Mouse (Mus musculus) hindbrain, postnatal 0 days (tissue): ENCODE measurements around the gene Rab3a. TPM values are rescaled to one million over a fixed set of nuclear protein-coding genes. Genes with fewer than 3 reads are reported as not detected.
A peak's percentile ranks its signal among the peaks of the same experiment; 100 is the strongest.

Experiments
- ATAC-seq: fragments of 200-750 bp; cut with Nextera tagmentation; 2 replicates; pipeline ENCODE4 v1.8.0; 2017; ENCODE audit warnings: mild to moderate bottlenecking, moderate TSS enrichment, moderate library complexity
- DNase-seq: peaks from one replicate; pipeline ENCODE4 v3.0.0-alpha.2; 2015; ENCODE audit warnings: low spot score
- H3K27ac ChIP-seq: fragments of 300-500 bp; sonication (generic); 2 replicates; pipeline ENCODE4 v1.5.1; 2014; ENCODE audit warnings: mild to moderate bottlenecking
- H3K27me3 ChIP-seq: fragments of 300-500 bp; sonication (generic); 2 replicates; pipeline ENCODE4 v1.6.1; 2014; ENCODE audit warnings: low read length, mixed read lengths; ENCODE audit not compliant: insufficient read depth
- H3K36me3 ChIP-seq: fragments of 300-500 bp; sonication (generic); 2 replicates; pipeline ENCODE4 v1.6.1; 2014; ENCODE audit warnings: low read length, mixed read lengths; ENCODE audit not compliant: insufficient read depth
- H3K4me1 ChIP-seq: fragments of 300-500 bp; sonication (generic); 2 replicates; pipeline ENCODE4 v1.6.1; 2014; ENCODE audit warnings: antibody characterized with exemption, low read length, mixed read lengths; ENCODE audit not compliant: insufficient read depth
- H3K4me2 ChIP-seq: fragments of 300-500 bp; sonication (generic); 2 replicates; pipeline ENCODE4 v1.6.1; 2014; ENCODE audit warnings: low read depth, mild to moderate bottlenecking, low read length, moderate library complexity, mixed read lengths
- H3K4me3 ChIP-seq: fragments of 300-500 bp; sonication (generic); 2 replicates; pipeline ENCODE4 v1.5.1; 2014; ENCODE audit warnings: low read length
- H3K9ac ChIP-seq: fragments of 300-500 bp; sonication (generic); replicated peaks from 2 replicates; pipeline ENCODE4 v1.6.1; 2014; ENCODE audit warnings: mild to moderate bottlenecking, low read length, moderate library complexity, mixed read lengths
- H3K9me3 ChIP-seq: fragments of 300-500 bp; sonication (generic); 2 replicates; pipeline ENCODE4 v1.6.1; 2016; ENCODE audit warnings: low read length, mixed read lengths
- CTCF ChIP-seq: IDR thresholded peaks from 2 replicates; pipeline ENCODE4 v1.5.1; 2016; ENCODE audit warnings: antibody characterized with exemption, control low read depth, low read depth
- WGBS: fragments of 180-500 bp; shearing (Covaris S2); extraction: QIAGEN DNeasy Blood & Tissue Kit; methylation state at CpG from one replicate; pipeline ENCODE4 v1.1.7; 2014; 5-methylcytosine and 5-hydroxymethylcytosine counted together
- polyA plus RNA-seq: library from polyadenylated mRNA; unstranded; fragments of >200 nt; fragmentation: Nextera tagmentation; extraction: Ambion mirVana; gene quantifications from 2 replicates; pipeline ENCODE4 v1.2.1, GENCODE M21; 2015
- total RNA-seq: library from RNA; depleted of rRNA; stranded (reverse); fragments of >200 nt; gene quantifications from 2 replicates; pipeline ENCODE4 v1.2.3, GENCODE M21; 2014

Gene Rab3a
- total and polyA plus RNA-seq, 2 experiments from 2014 or later, result 693 to 724 TPM

GRCm38 (mm10) chr8:70724216-70724615 is 30.3 kb upstream of the Rab3a start:
- no peak overlapping the region for H3K4me2 ChIP-seq
- H3K36me3 ChIP-seq, result no peaks in the 10 kb centered on the region
- no peak for TF ChIP-seq CTCF
- no peaks in the 10 kb centered on the region for H3K9me3 ChIP-seq
- no peak overlapping the region for H3K9ac ChIP-seq
- 77% methylated on average over 12 of the region's 12 CpGs for WGBS
- no peak for DNase-seq
- no peak overlapping the region for H3K27ac ChIP-seq
- no peak overlapping the region for H3K4me3 ChIP-seq
- no peaks in the 10 kb centered on the region for H3K4me1 ChIP-seq
- H3K27me3 ChIP-seq, result no peaks in the 10 kb centered on the region; the same call in 1 of the 2 replicates
- ATAC-seq, result no peak

- no peak for DNase-seq
- no peak for ATAC-seq
- WGBS, result 30% methylated on average over 14 of the region's 14 CpGs
Observed at GRCm38 (mm10) chr8:70725792-70726447, 28.6 kb upstream of the Rab3a start.

GRCm38 (mm10) chr8:70726721-70727120 is 27.8 kb upstream of the Rab3a start:
- 38% methylated on average over 11 of the region's 11 CpGs for WGBS
- TF ChIP-seq CTCF, result no peak
- DNase-seq (no peak), ATAC-seq (no peak)
- Histone ChIP-seq H3K4me1 (no peaks in the 10 kb centered on the region), H3K4me3 (no peak overlapping the region), H3K9ac (no peak overlapping the region), H3K36me3 (no peaks in the 10 kb centered on the region), H3K27me3 (peaks cover 12% of the 10 kb centered on the region), H3K27ac (no peak overlapping the region), H3K4me2 (no peak overlapping the region), H3K9me3 (no peaks in the 10 kb centered on the region)

More at GRCm38 (mm10) chr8:70725792-70726447, 28.6 kb upstream of the Rab3a start:
- H3K4me3 ChIP-seq, result no peak overlapping the region
- H3K27me3 ChIP-seq, result peaks cover 8% of the 10 kb centered on the region
- no peaks in the 10 kb centered on the region for H3K9me3 ChIP-seq
- H3K9ac ChIP-seq, result no peak overlapping the region
- no peak for TF ChIP-seq CTCF
- no peak overlapping the region for H3K27ac ChIP-seq
- H3K4me2 ChIP-seq, result no peak overlapping the region
- H3K4me1 ChIP-seq, result no peaks in the 10 kb centered on the region
- no peaks in the 10 kb centered on the region for H3K36me3 ChIP-seq

GRCm38 (mm10) chr8:70729808-70730475 is 24.5 kb upstream of the Rab3a start:
- Histone ChIP-seq H3K9ac (no peak overlapping the region), H3K9me3 (no peaks in the 10 kb centered on the region), H3K4me2 (peak overlapping the region; percentile 35), H3K4me3 (peak overlapping the region; percentile 12; the same call in 1 of the 2 replicates), H3K27ac (no peak overlapping the region), H3K4me1 (no peaks in the 10 kb centered on the region), H3K36me3 (no peaks in the 10 kb centered on the region), H3K27me3 (peaks cover 12% of the 10 kb centered on the region)
- no peak for DNase-seq
- 4% methylated on average over 34 of the region's 34 CpGs for WGBS
- ATAC-seq, result peak; percentile 54; the same call in 1 of the 2 replicates
- TF ChIP-seq CTCF, result peak; percentile 47

GRCm38 (mm10) chr8:70730956-70731355 is 23.5 kb upstream of the Rab3a start:
- WGBS, result 80% methylated on average over 4 of the region's 4 CpGs
- no peaks in the 10 kb centered on the region for H3K4me1 ChIP-seq
- H3K27me3 ChIP-seq, result peaks cover 12% of the 10 kb centered on the region

GRCm38 (mm10) chr8:70737705-70738104 is 16.8 kb upstream of the Rab3a start:
- Histone ChIP-seq H3K9ac (no peak overlapping the region), H3K27me3 (peaks cover 10% of the 10 kb centered on the region), H3K4me3 (no peak overlapping the region), H3K9me3 (no peaks in the 10 kb centered on the region), H3K4me2 (no peak overlapping the region), H3K36me3 (no peaks in the 10 kb centered on the region), H3K27ac (no peak overlapping the region), H3K4me1 (no peaks in the 10 kb centered on the region)
- ATAC-seq (no peak), DNase-seq (no peak)
- TF ChIP-seq CTCF, result no peak
- WGBS, result 62% methylated on average over 5 of the region's 5 CpGs

More at GRCm38 (mm10) chr8:70730956-70731355, 23.5 kb upstream of the Rab3a start:
- Histone ChIP-seq H3K9me3 (no peaks in the 10 kb centered on the region), H3K4me3 (no peak overlapping the region), H3K4me2 (no peak overlapping the region), H3K36me3 (no peaks in the 10 kb centered on the region), H3K27ac (no peak overlapping the region), H3K9ac (no peak overlapping the region)
- DNase-seq, result no peak
- TF ChIP-seq CTCF, result no peak
- ATAC-seq, result no peak

- H3K36me3 ChIP-seq, result no peaks in the 10 kb centered on the region
- H3K27me3 ChIP-seq, result peaks cover 15% of the 10 kb centered on the region
- TF ChIP-seq CTCF, result no peak
- ATAC-seq, result no peak
- no peak overlapping the region for H3K4me2 ChIP-seq
- H3K4me3 ChIP-seq, result no peak overlapping the region
- no peak overlapping the region for H3K27ac ChIP-seq
- WGBS, result 77% methylated on average over 3 of the region's 3 CpGs
- no peak for DNase-seq
- H3K4me1 ChIP-seq, result peaks cover 3% of the 10 kb centered on the region; the same call in 1 of the 2 replicates
- no peaks in the 10 kb centered on the region for H3K9me3 ChIP-seq
- no peak overlapping the region for H3K9ac ChIP-seq
Observed at GRCm38 (mm10) chr8:70738211-70738610, 16.3 kb upstream of the Rab3a start.
